ENCODE assay signal across 11 mouse cellular contexts in genomic region chr8:121861806-121862548, GRCm38 (mm10). TPM values are rescaled to one million over a fixed set of nuclear protein-coding genes. Genes with fewer than 3 reads are reported as not detected.
DNase-seq lines count a peak whose midpoint lies in the region; ATAC-seq and TF ChIP-seq lines count a peak whose summit lies in the region.
"Had no signal": no experiment of that assay in that cellular context is flagged by ENCODE, and none has a peak within 500 bp of the region (broad histone marks: within the 10 kb centered on the region; RNA-seq: fewer than 3 reads in every experiment).

No protein-coding gene starts in this region.

- peaks cover 39% of the 10 kb centered on the region for H3K4me1 ChIP-seq in megakaryocyte, embryonic 14.5 days
- peaks cover 14% of the 10 kb centered on the region for H3K4me1 ChIP-seq in embryonic facial prominence, embryonic 15.5 days
- H3K4me1 ChIP-seq in stomach, postnatal 0 days (replicated peaks; ENCODE audit: control insufficient read depth, insufficient read depth): no peaks in the 10 kb centered on the region
- 0 out of 2 replicates have a peak, but pooled peaks cover 3% of the 10 kb centered on the region for H3K4me1 ChIP-seq in midbrain, embryonic 14.5 days (ENCODE audit: control insufficient read depth, insufficient read depth, low read length)

- no peak overlapping the region for H3K9ac ChIP-seq in embryonic facial prominence, embryonic 15.5 days
- H3K9ac ChIP-seq in stomach, postnatal 0 days (ENCODE audit: low read length): no peak overlapping the region
- no peak overlapping the region for H3K9ac ChIP-seq in midbrain, embryonic 14.5 days (replicated peaks; ENCODE audit: low read length)

- ATAC-seq in megakaryocyte, adult 5-6 weeks (ENCODE audit: poor library complexity, severe bottlenecking): no peak
- ATAC-seq in embryonic facial prominence, embryonic 15.5 days (ENCODE audit: insufficient number of reproducible peaks, low FRiP score, low TSS enrichment, low read depth): peak; percentile 59
- peak; percentile 70 for ATAC-seq in stomach, postnatal 0 days (ENCODE audit: low FRiP score, low TSS enrichment)
- no peak for ATAC-seq in midbrain, embryonic 14.5 days (ENCODE audit: low FRiP score, low TSS enrichment)

- H3K36me3 ChIP-seq in megakaryocyte, embryonic 14.5 days (replicated peaks; ENCODE audit: low read length): no peaks in the 10 kb centered on the region
- H3K36me3 ChIP-seq in embryonic facial prominence, embryonic 15.5 days: no peaks in the 10 kb centered on the region
- no peaks in the 10 kb centered on the region for H3K36me3 ChIP-seq in stomach, postnatal 0 days (ENCODE audit: control insufficient read depth, insufficient read depth, low read length)
- no peaks in the 10 kb centered on the region for H3K36me3 ChIP-seq in midbrain, embryonic 14.5 days (ENCODE audit: control insufficient read depth, insufficient read depth, low read length)

- TF ChIP-seq EP300 in stomach, postnatal 0 days (optimal IDR thresholded peaks at IDR 0.05): no peak

- peaks cover 17% of the 10 kb centered on the region for H3K27me3 ChIP-seq in megakaryocyte, embryonic 14.5 days (replicated peaks)
- H3K27me3 ChIP-seq in embryonic facial prominence, embryonic 15.5 days: no peaks in the 10 kb centered on the region
- no peaks in the 10 kb centered on the region for H3K27me3 ChIP-seq in stomach, postnatal 0 days (ENCODE audit: control insufficient read depth, insufficient read depth, low read length)
- H3K27me3 ChIP-seq in midbrain, embryonic 14.5 days (ENCODE audit: control insufficient read depth, insufficient read depth, low read length): no peaks in the 10 kb centered on the region

- TF ChIP-seq CTCF in stomach, postnatal 0 days (IDR thresholded peaks at IDR 0.05; ENCODE audit: low read depth): no peak

- WGBS in embryonic facial prominence, embryonic 15.5 days: 53% methylated on average over 12 of the region's 12 CpGs
- WGBS in stomach, postnatal 0 days: 57% methylated on average over 11 of the region's 12 CpGs
- WGBS in midbrain, embryonic 14.5 days: 72% methylated on average over 11 of the region's 12 CpGs

- peak overlapping the region; percentile 84 for H3K4me3 ChIP-seq in megakaryocyte, embryonic 14.5 days (replicated peaks)
- no peak overlapping the region for H3K4me3 ChIP-seq in embryonic facial prominence, embryonic 15.5 days (replicated peaks)
- H3K4me3 ChIP-seq in stomach, postnatal 0 days (ENCODE audit: low read depth, low read length): no peak overlapping the region
- no peak overlapping the region for H3K4me3 ChIP-seq in midbrain, embryonic 14.5 days (replicated peaks; ENCODE audit: low read depth, low read length)
- H3K4me3 ChIP-seq: left cerebral cortex, adult 2 months had no signal

- H3K9me3 ChIP-seq in megakaryocyte, embryonic 14.5 days: no peaks in the 10 kb centered on the region
- no peaks in the 10 kb centered on the region for H3K9me3 ChIP-seq in embryonic facial prominence, embryonic 15.5 days (replicated peaks)
- H3K9me3 ChIP-seq in stomach, postnatal 0 days (ENCODE audit: control insufficient read depth, low read length): no peaks in the 10 kb centered on the region
- no peaks in the 10 kb centered on the region for H3K9me3 ChIP-seq in midbrain, embryonic 14.5 days (ENCODE audit: control insufficient read depth, low read length)

- peak; percentile 62 for DNase-seq in adrenal gland, postnatal 14 days
- DNase-seq in adrenal gland, adult 18-20 months (ENCODE audit: low spot score in 2 of 2): no peak
- peak; percentile 40 for DNase-seq in stomach, postnatal 0 days (ENCODE audit: low spot score)
- no peak for DNase-seq in midbrain, embryonic 14.5 days
- DNase-seq in gastrocnemius, adult 8-10 months (ENCODE audit: low spot score in 2 of 2): no peak
- DNase-seq: gastrocnemius, postnatal 14 days had no signal

- no peak overlapping the region for H3K4me2 ChIP-seq in embryonic facial prominence, embryonic 15.5 days (replicated peaks)
- no peak overlapping the region for H3K4me2 ChIP-seq in stomach, postnatal 0 days (replicated peaks; ENCODE audit: low read depth)
- H3K4me2 ChIP-seq in midbrain, embryonic 14.5 days (ENCODE audit: low read length): no peak overlapping the region
- H3K4me2 ChIP-seq: midbrain, embryonic 11.5 days had no signal

- peak overlapping the region; percentile 69 for H3K27ac ChIP-seq in embryonic facial prominence, embryonic 15.5 days (replicated peaks)
- peak overlapping the region; percentile 24; the same call in 1 of the 2 replicates for H3K27ac ChIP-seq in stomach, postnatal 0 days (replicated peaks)
- no peak overlapping the region for H3K27ac ChIP-seq in midbrain, embryonic 14.5 days (replicated peaks; ENCODE audit: low read depth, low read length)
- H3K27ac ChIP-seq: left cerebral cortex, adult 2 months had no signal

RNA-seq across cellular contexts. Expression of gene Klhdc4, which starts 32.6 kb away (rescaled TPM):
- 20.4 and 22.3 TPM in 2 replicates for total RNA-seq in adrenal gland, postnatal 14 days (2021)
- 10 to 100 TPM; 23.1 to 26.5 TPM for total RNA-seq in adrenal gland, adult 18-20 months (2021)
- polyA plus RNA-seq in megakaryocyte, embryonic 14.5 days (2012; ENCODE audit: insufficient read depth, low replicate concordance): 4.1 and 37.8 TPM in 2 replicates
- 12.7 and 17.2 TPM in 2 replicates for total RNA-seq in megakaryocyte, adult 5-6 weeks (2015)
- 38.3 and 43.4 TPM in 2 replicates for total RNA-seq in megakaryocyte, adult 5-6 weeks (2017)
- 31.9 and 34.4 TPM in 2 replicates for polyA plus RNA-seq in embryonic facial prominence, embryonic 15.5 days (2015; fragmentation: Nextera tagmentation; extraction: Ambion mirVana)
- polyA plus RNA-seq in stomach, postnatal 0 days (2015; fragmentation: Nextera tagmentation; extraction: Ambion mirVana): 13.7 and 14.7 TPM in 2 replicates
- 38.5 and 41.7 TPM in 2 replicates for polyA plus RNA-seq in midbrain, embryonic 14.5 days (2014; fragmentation: Nextera tagmentation; extraction: Ambion mirVana)
- total RNA-seq in gastrocnemius, adult 8-10 months (2022): 10 to 100 TPM in 3 of 4 experiments, 1 to 10 TPM in 1; 9.9 to 12.4 (median 11.0) TPM

RNA-seq across cellular contexts. Expression of gene Slc7a5, which starts 45.5 kb away (rescaled TPM):
- 41.4 and 46.8 TPM in 2 replicates for total RNA-seq in adrenal gland, postnatal 14 days (2021)
- total RNA-seq in adrenal gland, adult 18-20 months (2021): 10 to 100 TPM; 35.3 to 48.3 TPM
- polyA plus RNA-seq in megakaryocyte, embryonic 14.5 days (2012; ENCODE audit: insufficient read depth, low replicate concordance): 77.3 and 236 TPM in 2 replicates
- 8.7 and 9.3 TPM in 2 replicates for total RNA-seq in megakaryocyte, adult 5-6 weeks (2015)
- 6.5 and 8.5 TPM in 2 replicates for total RNA-seq in megakaryocyte, adult 5-6 weeks (2017)
- 31.0 and 31.9 TPM in 2 replicates for polyA plus RNA-seq in embryonic facial prominence, embryonic 15.5 days (2015; fragmentation: Nextera tagmentation; extraction: Ambion mirVana)
- 8.9 and 9.3 TPM in 2 replicates for polyA plus RNA-seq in stomach, postnatal 0 days (2015; fragmentation: Nextera tagmentation; extraction: Ambion mirVana)
- 42.0 and 54.0 TPM in 2 replicates for polyA plus RNA-seq in midbrain, embryonic 14.5 days (2014; fragmentation: Nextera tagmentation; extraction: Ambion mirVana)
- 1 to 10 TPM in 3 of 4 experiments, under 1 TPM in 1; 0.77 to 1.4 (median 1.2) TPM for total RNA-seq in gastrocnemius, adult 8-10 months (2022)

Comparison
In these comparisons a context has a peak if more than half of its experiments do, and no peak if none do; other contexts are left out.
1. DNase-seq: peak in adrenal gland, postnatal 14 days (single experiment) and stomach, postnatal 0 days (single experiment); none in adrenal gland, adult 18-20 months (0 of 2), midbrain, embryonic 14.5 days (single experiment) and gastrocnemius, adult 8-10 months (0 of 2).
2. ATAC-seq: peak in embryonic facial prominence, embryonic 15.5 days (single experiment) and stomach, postnatal 0 days (single experiment); none in megakaryocyte, adult 5-6 weeks (single experiment) and midbrain, embryonic 14.5 days (single experiment).